Mouse (Mus musculus): ENCODE data around the gene Eif2ak2.

- TF ChIP-seq POLR2A (IDR thresholded peaks at IDR 0.05; ENCODE audit: control insufficient read depth, extremely low read depth, insufficient read depth, low read length, poor library complexity) (no peak), CTCF (IDR thresholded peaks at IDR 0.05; ENCODE audit: borderline replicate concordance, control insufficient read depth, extremely low read depth, insufficient read depth, low read length, poor library complexity) (no peak)
Observed at GRCm38 (mm10) chr17:78882401-78883112, at the start of gene Eif2ak2.

All from thymus, adult 2 months (tissue).